Mouse (Mus musculus) heart, embryonic 15.5 days (tissue): ENCODE results near the gene Papln. TPM values are rescaled to one million over a fixed set of nuclear protein-coding genes. Genes with fewer than 3 reads are reported as not detected.

Experiments used
- ATAC-seq: fragments of 200-750 bp; cut with Nextera tagmentation; replicated peaks from 2 replicates; pipeline ENCODE4 v1.8.0; 2017; ENCODE audit warnings: low read depth, moderate TSS enrichment; ENCODE audit not compliant: insufficient number of reproducible peaks, insufficient read depth, low FRiP score
- H3K27ac ChIP-seq: fragments of 300-500 bp; sonication (generic); 2 replicates; pipeline ENCODE4 v1.5.1; 2015; ENCODE audit warnings: mild to moderate bottlenecking, inconsistent platforms
- H3K27me3 ChIP-seq: fragments of 300-500 bp; sonication (generic); 2 replicates; pipeline ENCODE4 v1.6.1; 2015; ENCODE audit warnings: inconsistent platforms
- H3K36me3 ChIP-seq: fragments of 300-500 bp; sonication (generic); 2 replicates; pipeline ENCODE4 v1.6.1; 2015; ENCODE audit warnings: mild to moderate bottlenecking, inconsistent platforms
- H3K4me1 ChIP-seq: fragments of 300-500 bp; sonication (generic); replicated peaks from 2 replicates; pipeline ENCODE4 v1.6.1; 2015; ENCODE audit warnings: inconsistent platforms
- H3K4me2 ChIP-seq: fragments of 300-500 bp; sonication (generic); 2 replicates; pipeline ENCODE4 v1.6.1; 2015; ENCODE audit warnings: inconsistent platforms, mild to moderate bottlenecking, moderate library complexity
- H3K4me3 ChIP-seq: fragments of 300-500 bp; sonication (generic); 2 replicates; pipeline ENCODE4 v1.5.1; 2015; ENCODE audit warnings: mild to moderate bottlenecking, inconsistent platforms
- H3K9ac ChIP-seq: fragments of 300-500 bp; sonication (generic); 2 replicates; pipeline ENCODE4 v1.6.1; 2015; ENCODE audit warnings: mild to moderate bottlenecking, inconsistent platforms
- H3K9me3 ChIP-seq: fragments of 300-500 bp; sonication (generic); replicated peaks from 2 replicates; pipeline ENCODE4 v1.6.1; 2016; ENCODE audit warnings: inconsistent platforms
- WGBS: fragments of 180-500 bp; shearing (Covaris S2); methylation state at CpG from one replicate; pipeline ENCODE4 v1.1.7; 2015; ENCODE audit warnings: mixed read lengths; 5-methylcytosine and 5-hydroxymethylcytosine counted together
- polyA plus RNA-seq: library from polyadenylated mRNA; unstranded; fragments of >200 nt; fragmentation: Nextera tagmentation; extraction: Ambion mirVana; gene quantifications from 2 replicates; pipeline ENCODE4 v1.2.1, GENCODE M21; 2015

Papln gene
- polyA plus RNA-seq, 1 experiment from 2014 or later, result 0.69 TPM

DNA sequence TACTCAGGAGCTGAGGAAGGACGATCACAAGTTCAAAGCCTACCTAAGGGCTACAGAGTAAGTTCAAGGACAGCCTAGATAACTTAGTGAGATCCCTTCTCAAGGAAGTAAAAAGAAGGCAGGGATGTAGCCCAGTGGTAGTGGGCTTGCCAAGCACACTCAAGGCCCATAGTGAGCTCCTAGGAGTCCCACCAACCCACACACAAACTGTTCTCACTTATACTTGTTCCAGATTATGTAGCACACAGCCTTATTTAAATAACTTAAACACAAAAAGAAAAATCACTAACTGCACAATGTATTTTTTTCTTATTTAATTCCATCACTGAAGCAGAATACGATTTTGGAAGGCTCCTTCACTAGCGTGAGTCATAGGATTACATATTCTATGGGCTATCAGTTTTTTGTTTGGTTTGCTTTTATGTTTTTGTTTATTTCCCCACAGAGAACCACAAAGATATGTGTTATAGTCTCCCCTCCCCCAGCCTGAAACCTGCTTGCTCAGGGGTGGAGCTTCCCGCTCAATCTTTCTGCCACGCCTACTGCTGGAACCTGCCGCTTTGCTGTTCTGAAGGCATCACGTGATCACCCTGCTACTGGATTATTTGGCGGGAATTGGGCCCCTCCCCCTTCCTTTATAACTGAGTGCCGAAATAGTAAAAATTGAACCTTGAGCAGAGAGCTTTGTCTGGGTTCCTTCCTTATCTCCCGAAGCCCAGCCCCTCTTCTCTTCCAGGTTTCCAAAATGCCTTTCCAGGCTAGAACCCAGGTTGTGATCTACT lies 78.2 kb downstream of the Papln start:
- Histone ChIP-seq H3K9me3 (no peaks in the 10 kb centered on the region), H3K27me3 (no peaks in the 10 kb centered on the region)
- 86% methylated on average over 10 of the region's 10 CpGs for WGBS

More for the DNA sequence above, 78.2 kb downstream of the Papln start:
- Histone ChIP-seq H3K4me3 (no peak overlapping the region), H3K9ac (no peak overlapping the region), H3K27ac (no peak overlapping the region), H3K36me3 (peaks cover 23% of the 10 kb centered on the region), H3K4me1 (0 out of 2 replicates have a peak, but pooled peaks cover 2% of the 10 kb centered on the region), H3K4me2 (no peak overlapping the region)
- ATAC-seq, result no peak

Other genes with a start within 250 kb of the Papln start
- 22.5 and 27.8 TPM in 2 replicates for gene Dcaf4, start 243.2 kb upstream of the Papln start, polyA plus RNA-seq
- gene Zfyve1, start 166.4 kb upstream of the Papln start, polyA plus RNA-seq, result 13.9 and 16.8 TPM in 2 replicates
- 156 and 157 TPM in 2 replicates for gene Rbm25, start 132.4 kb upstream of the Papln start, polyA plus RNA-seq
- 38.9 and 44.0 TPM in 2 replicates for gene Psen1, start 75.5 kb upstream of the Papln start, polyA plus RNA-seq
- 28.0 and 29.5 TPM in 2 replicates for gene Numb, start 158.3 kb downstream of the Papln start, polyA plus RNA-seq
- 7.9 and 10.2 TPM in 2 replicates for gene Riox1, start 187.0 kb downstream of the Papln start, polyA plus RNA-seq
- gene Heatr4, start 221.2 kb downstream of the Papln start, polyA plus RNA-seq, result not detected in 2 replicates
- gene Acot2, start 224.2 kb downstream of the Papln start, polyA plus RNA-seq, result 65.8 and 78.0 TPM in 2 replicates
- 27.7 and 29.8 TPM in 2 replicates for gene Acot1, start 245.9 kb downstream of the Papln start, polyA plus RNA-seq